Mouse (Mus musculus) MEL (cell line): ENCODE results near the gene 1700001C19Rik.

ENCODE experiments used
- CHD2 ChIP-seq: IDR thresholded peaks from 2 replicates; pipeline ENCODE4 v1.6.1; 2011; ENCODE audit warnings: low read length, improper control_type of control experiment
- CTCF ChIP-seq, 3 experiments: IDR thresholded peaks in 2 of 3; conservative IDR thresholded peaks in 1 of 3; 2 replicates each; pipeline ENCODE4 v1.5.1; 2011 to 2012; ENCODE audit warnings: low read length in 3 of 3, low read depth in 2 of 3, mild to moderate bottlenecking in 2 of 3, improper control_type of control experiment in 1 of 3, inconsistent platforms in 1 of 3, mixed read lengths in 1 of 3, moderate library complexity in 1 of 3; ENCODE audit not compliant: control insufficient read depth in 1 of 3, insufficient read depth in 1 of 3, poor library complexity in 1 of 3, severe bottlenecking in 1 of 3
- E2F4 ChIP-seq: IDR thresholded peaks from 2 replicates; pipeline ENCODE4 v1.6.1; 2011; ENCODE audit warnings: low read depth, low read length, improper control_type of control experiment, borderline replicate concordance
- EP300 ChIP-seq, 2 experiments: IDR thresholded peaks; 2 replicates each; pipeline ENCODE4 v1.6.1; 2011; ENCODE audit warnings: improper control_type of control experiment in 2 of 2, low read length in 2 of 2, low read depth in 1 of 2, mild to moderate bottlenecking in 1 of 2
- MEF2A ChIP-seq: IDR thresholded peaks from 2 replicates; pipeline ENCODE4 v1.6.1; 2014; ENCODE audit warnings: low read depth, mild to moderate bottlenecking, inconsistent platforms, low read length, improper control_type of control experiment; ENCODE audit not compliant: poor library complexity, insufficient replicate concordance, severe bottlenecking; ENCODE audit errors: extremely low read depth
- POLR2A ChIP-seq, 2 experiments: IDR thresholded peaks; 2 replicates each; pipeline ENCODE4 v1.6.1; 2011 to 2012; ENCODE audit warnings: low read length in 2 of 2, mild to moderate bottlenecking in 2 of 2, control low read depth in 1 of 2, improper control_type of control experiment in 1 of 2, low read depth in 1 of 2, moderate library complexity in 1 of 2; ENCODE audit not compliant: control insufficient read depth in 1 of 2, insufficient read depth in 1 of 2, poor library complexity in 1 of 2
- POLR2AphosphoS5 ChIP-seq: IDR thresholded peaks from 2 replicates; pipeline ENCODE4 v1.6.1; 2012; ENCODE audit warnings: low read depth, borderline replicate concordance, mild to moderate bottlenecking, inconsistent platforms, low read length, moderate library complexity, mixed read lengths
- USF2 ChIP-seq, 2 experiments: IDR thresholded peaks; 2 replicates each; pipeline ENCODE4 v1.6.1; 2011 to 2012; ENCODE audit warnings: improper control_type of control experiment in 2 of 2, low read length in 2 of 2, borderline replicate concordance in 1 of 2, inconsistent platforms in 1 of 2, low read depth in 1 of 2, mild to moderate bottlenecking in 1 of 2; ENCODE audit not compliant: insufficient read depth in 1 of 2

DNA sequence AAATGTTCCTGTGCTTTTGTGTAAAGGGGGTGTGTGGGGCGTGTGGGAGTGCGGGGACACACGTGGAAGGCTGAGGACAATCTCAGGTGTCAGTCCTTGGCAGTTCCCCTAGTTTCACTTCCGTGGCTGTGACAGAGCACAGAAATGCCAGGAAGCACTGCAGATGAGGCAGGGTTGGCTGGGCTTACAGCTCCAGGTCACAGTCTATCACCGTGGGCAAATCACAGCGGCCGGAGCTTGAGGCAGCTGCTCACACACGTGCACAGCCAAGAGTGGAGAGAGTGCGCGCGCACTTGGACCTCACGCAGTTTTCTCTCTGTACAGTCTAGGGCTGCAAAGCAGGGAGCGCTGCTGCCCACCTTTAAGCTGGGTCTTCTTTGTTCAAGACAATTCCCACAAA is 21.1 kb upstream of the 1700001C19Rik start:
- TF ChIP-seq EP300 (IDR thresholded peaks at IDR 0.05; ENCODE audit: low read depth in 1 of 2, low read length in 2 of 2) (no peak), POLR2A (IDR thresholded peaks at IDR 0.05; ENCODE audit: control insufficient read depth in 1 of 2, insufficient read depth in 1 of 2, low read depth in 1 of 2, low read length in 2 of 2, poor library complexity in 1 of 2) (no peak), USF2 (IDR thresholded peaks at IDR 0.05; ENCODE audit: borderline replicate concordance in 1 of 2, insufficient read depth in 1 of 2, low read depth in 1 of 2, low read length in 2 of 2) (no peak), CTCF (IDR thresholded peaks at IDR 0.05 in 2 of 3, conservative IDR thresholded peaks at IDR 0.05 in 1 of 3; ENCODE audit: control insufficient read depth in 1 of 3, insufficient read depth in 1 of 3, low read depth in 2 of 3, low read length in 3 of 3, poor library complexity in 1 of 3, severe bottlenecking in 1 of 3) (no peak), E2F4 (no peak), CHD2 (no peak), MEF2A (no peak), POLR2AphosphoS5 (no peak)
